Mouse (Mus musculus) liver, embryonic 18 days (tissue): ENCODE measurements around the gene Hist1h2ac. TPM values are rescaled to one million over a fixed set of nuclear protein-coding genes. Genes with fewer than 3 reads are reported as not detected.

Experiments
- polyA plus RNA-seq: library from polyadenylated mRNA; depleted of rRNA; stranded (reverse); fragments of >200 nt; gene quantifications from 2 replicates; pipeline ENCODE4 v1.2.3, GENCODE M21; 2012; rRNA removed

The Hist1h2ac gene
- 0.76 and 1.2 TPM in 2 replicates for polyA plus RNA-seq

DNA sequence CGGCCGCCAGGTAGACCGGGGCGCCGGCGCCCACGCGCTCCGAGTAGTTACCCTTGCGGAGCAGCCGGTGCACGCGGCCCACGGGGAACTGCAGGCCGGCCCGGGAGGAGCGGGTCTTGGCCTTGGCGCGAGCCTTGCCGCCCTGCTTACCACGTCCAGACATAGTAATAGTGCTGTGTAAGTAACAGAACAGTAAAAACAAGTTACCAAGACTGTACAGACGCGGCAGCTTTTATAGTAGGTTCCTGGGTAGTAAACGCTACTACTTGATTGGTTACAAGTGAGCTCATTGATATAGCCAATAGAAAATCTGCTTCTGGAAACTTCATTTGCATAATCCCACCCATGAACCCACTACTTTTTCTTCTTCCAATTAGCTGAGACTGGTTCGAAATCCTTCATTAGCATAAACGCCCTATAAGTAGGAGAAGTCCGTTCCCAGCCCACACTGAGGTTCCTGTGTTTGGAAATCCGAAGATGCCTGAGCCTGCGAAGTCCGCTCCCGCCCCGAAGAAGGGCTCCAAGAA, at the start of gene Hist1h2ac, which contains the start of gene Hist1h2bc:
Gene Hist1h2ac, minus strand, starts transcription at position 194 of the 527 bp plus-strand sequence.
Gene Hist1h2bc, plus strand, starts transcription at position 445 of the 527 bp plus-strand sequence.

DNA sequence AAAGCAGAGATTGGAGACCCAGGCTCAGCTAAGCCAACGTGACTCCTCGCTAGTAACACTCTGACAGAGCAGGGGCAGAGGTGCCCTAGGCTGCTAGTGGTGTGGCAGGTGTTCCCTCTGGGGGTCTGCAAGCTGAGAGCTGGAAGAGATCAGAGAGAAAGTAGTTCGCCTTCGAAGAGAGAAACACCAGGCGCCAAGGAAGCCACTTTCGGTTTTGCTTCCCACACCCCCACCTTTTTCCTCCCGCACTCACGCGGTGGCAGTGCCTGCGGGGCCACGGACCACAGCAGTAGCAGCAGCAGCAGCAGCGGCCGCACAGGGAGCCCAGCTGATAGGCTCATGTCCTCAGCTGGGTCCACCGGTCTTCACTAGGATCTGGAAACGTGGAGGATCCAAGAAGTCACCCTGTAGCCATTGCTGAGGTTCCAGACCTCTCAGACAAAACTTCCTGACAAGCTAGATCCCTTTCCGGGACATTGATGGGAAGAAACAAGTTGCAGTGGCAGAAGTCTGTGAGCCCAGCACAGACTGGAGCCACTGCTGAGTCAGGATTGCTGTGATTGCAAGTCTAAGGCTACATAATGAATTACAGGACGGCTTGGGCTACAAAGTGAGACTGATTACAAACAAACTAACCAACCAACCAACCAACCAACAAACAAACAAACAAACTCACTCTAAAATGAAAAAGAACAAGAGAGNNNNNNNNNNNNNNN, 26.8 kb upstream of the Hist1h2ac start, which contains the start of gene Hfe:
Gene Hfe, minus strand, starts transcription at position 481 of the 716 bp plus-strand sequence.

DNA sequence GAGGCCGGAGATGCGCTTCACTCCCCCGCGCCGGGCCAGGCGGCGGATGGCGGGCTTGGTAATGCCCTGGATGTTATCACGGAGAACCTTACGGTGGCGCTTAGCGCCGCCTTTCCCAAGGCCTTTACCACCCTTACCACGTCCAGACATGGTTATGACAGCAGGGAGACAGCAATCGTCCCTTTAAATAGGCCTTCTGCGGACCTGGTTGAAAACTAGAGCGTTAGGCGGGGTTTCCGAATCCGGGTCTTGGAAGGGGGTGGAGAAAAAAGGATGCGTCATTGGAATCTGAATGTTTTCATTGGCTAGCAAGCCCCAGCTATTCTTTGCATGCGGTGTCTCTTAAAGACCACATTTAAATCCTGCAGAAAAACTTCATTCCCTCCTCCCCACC, 14.5 kb upstream of the Hist1h2ac start, which contains the start of gene Hist1h4c:
Gene Hist1h4c, minus strand, starts transcription at position 155 of the 394 bp plus-strand sequence.

DNA sequence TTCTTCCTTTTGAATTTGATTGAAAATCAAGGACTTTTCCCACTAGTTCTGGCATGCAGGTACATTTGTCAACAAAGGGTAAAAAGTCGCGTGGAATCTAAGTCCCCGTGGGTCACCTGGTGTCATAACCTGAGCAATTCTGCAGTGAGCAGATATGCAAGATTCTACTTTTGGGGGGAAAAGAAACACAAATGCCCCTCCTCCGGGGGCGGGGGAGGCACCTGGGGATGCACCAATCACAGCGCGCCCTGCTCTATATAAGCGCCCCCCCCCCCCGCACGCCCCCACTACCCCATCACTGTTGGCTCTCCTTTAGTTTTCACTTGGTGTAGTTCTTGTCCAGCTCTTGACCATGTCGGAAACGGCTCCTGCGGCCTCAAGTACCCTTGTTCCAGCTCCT, 11.8 kb upstream of the Hist1h2ac start, which contains the start of gene Hist1h1t:
Gene Hist1h1t, plus strand, starts transcription at position 301 of the 400 bp plus-strand sequence.

Other genes with a start within 250 kb of the Hist1h2ac start
- 0.42 and 0.58 TPM in 2 replicates for gene Btn1a1, start 218.0 kb downstream of the Hist1h2ac start, polyA plus RNA-seq
- not detected in 2 replicates for gene Btn2a2, start 195.1 kb downstream of the Hist1h2ac start, polyA plus RNA-seq
- 8.9 and 10.2 TPM in 2 replicates for gene Hist1h4h, start 152.9 kb downstream of the Hist1h2ac start, polyA plus RNA-seq
- gene Hist1h2af, start 150.0 kb downstream of the Hist1h2ac start, polyA plus RNA-seq, result 137 and 207 TPM in 2 replicates
- 13.8 and 25.0 TPM in 2 replicates for gene Hist1h3g, start 148.5 kb downstream of the Hist1h2ac start, polyA plus RNA-seq
- gene Hist1h2bh, start 140.6 kb downstream of the Hist1h2ac start, polyA plus RNA-seq, result 2.9 and 3.2 TPM in 2 replicates
- 1.5 and 2.1 TPM in 2 replicates for gene Hist1h3f, start 139.9 kb downstream of the Hist1h2ac start, polyA plus RNA-seq
- gene Hist1h4f, start 132.3 kb downstream of the Hist1h2ac start, polyA plus RNA-seq, result 5.8 and 7.7 TPM in 2 replicates
- 0.32 and 0.52 TPM in 2 replicates for gene Hist1h1d, start 130.7 kb downstream of the Hist1h2ac start, polyA plus RNA-seq
- gene Hist1h3e, start 121.6 kb downstream of the Hist1h2ac start, polyA plus RNA-seq, result 9.6 and 10.2 TPM in 2 replicates
- 5.8 and 7.7 TPM in 2 replicates for gene Hist1h2ae, start 112.7 kb downstream of the Hist1h2ac start, polyA plus RNA-seq
- gene Hist1h2bg, start 112.6 kb downstream of the Hist1h2ac start, polyA plus RNA-seq, result 17.2 and 22.8 TPM in 2 replicates
- 6.0 and 6.2 TPM in 2 replicates for gene Hist1h2bf, start 109.8 kb downstream of the Hist1h2ac start, polyA plus RNA-seq
- gene Hist1h2ad, start 109.6 kb downstream of the Hist1h2ac start, polyA plus RNA-seq, result 3.7 and 4.7 TPM in 2 replicates
- gene Hist1h3d, start 108.2 kb downstream of the Hist1h2ac start, polyA plus RNA-seq, result 8.9 and 13.3 TPM in 2 replicates
- gene Hist1h4d, start 102.3 kb downstream of the Hist1h2ac start, polyA plus RNA-seq, result 3.9 and 4.3 TPM in 2 replicates
- 1.4 and 2.2 TPM in 2 replicates for gene Hist1h2be, start 62.8 kb downstream of the Hist1h2ac start, polyA plus RNA-seq
- gene Hist1h1e, start 61.4 kb downstream of the Hist1h2ac start, polyA plus RNA-seq, result 3.3 and 4.1 TPM in 2 replicates
- gene Hist1h2bc, start 251 bp upstream of the Hist1h2ac start, polyA plus RNA-seq, result 165 and 208 TPM in 2 replicates
- gene Hist1h1t, start 11.9 kb upstream of the Hist1h2ac start, polyA plus RNA-seq, result not detected in 2 replicates
- 2.3 and 3.2 TPM in 2 replicates for gene Hist1h4c, start 14.5 kb upstream of the Hist1h2ac start, polyA plus RNA-seq
- gene Hfe, start 26.9 kb upstream of the Hist1h2ac start, polyA plus RNA-seq, result 10.0 and 10.7 TPM in 2 replicates
- gene Hist1h1c, start 54.9 kb upstream of the Hist1h2ac start, polyA plus RNA-seq, result 40.4 and 60.9 TPM in 2 replicates
- gene Hist1h3c, start 61.7 kb upstream of the Hist1h2ac start, polyA plus RNA-seq, result 16.3 and 21.4 TPM in 2 replicates
- gene Hist1h2bb, start 62.8 kb upstream of the Hist1h2ac start, polyA plus RNA-seq, result 5.1 and 8.2 TPM in 2 replicates
- 13.7 and 14.6 TPM in 2 replicates for gene Hist1h2ab, start 67.2 kb upstream of the Hist1h2ac start, polyA plus RNA-seq
- gene Hist1h3b, start 68.3 kb upstream of the Hist1h2ac start, polyA plus RNA-seq, result 14.5 and 19.5 TPM in 2 replicates
- 7.3 and 11.1 TPM in 2 replicates for gene Hist1h4b, start 73.1 kb upstream of the Hist1h2ac start, polyA plus RNA-seq
- gene Hist1h4a, start 77.3 kb upstream of the Hist1h2ac start, polyA plus RNA-seq, result 2.8 and 3.4 TPM in 2 replicates
- 11.4 and 14.3 TPM in 2 replicates for gene Hist1h3a, start 78.4 kb upstream of the Hist1h2ac start, polyA plus RNA-seq
- 3.2 and 4.1 TPM in 2 replicates for gene Hist1h1a, start 79.7 kb upstream of the Hist1h2ac start, polyA plus RNA-seq
- gene Trim38, start 86.0 kb upstream of the Hist1h2ac start, polyA plus RNA-seq, result not detected in 2 replicates
- 17.4 and 22.1 TPM in 2 replicates for gene Slc17a2, start 123.0 kb upstream of the Hist1h2ac start, polyA plus RNA-seq
- gene Slc17a3, start 155.5 kb upstream of the Hist1h2ac start, polyA plus RNA-seq, result 12.0 and 12.9 TPM in 2 replicates
- gene Slc17a1, start 183.8 kb upstream of the Hist1h2ac start, polyA plus RNA-seq, result 0.71 and 0.93 TPM in 2 replicates
- gene Slc17a4, start 231.1 kb upstream of the Hist1h2ac start, polyA plus RNA-seq, result 0.36 and 0.66 TPM in 2 replicates